Mouse (Mus musculus) yolk sac, embryonic 10.5 days (tissue): ENCODE measurements at regions not wholly inside any gene's neighbourhood (a gene's known extent, or its start where the extent isn't known, plus 50 kb on each side); places are given as distances from the start of the nearest gene placed in this dataset.
A peak's percentile ranks its signal among the peaks of the same experiment; 100 is the strongest.
"Not testable (repeated sequence)": the region's sequence is repeated elsewhere in the genome, so short reads cannot be mapped to it uniquely, and the experiment has no call there.

Source experiments
- DNase-seq: peaks from one replicate; pipeline ENCODE4 v3.0.0-alpha.2; 2017; ENCODE audit warnings: low spot score

- DNase-seq = not testable (repeated sequence)
Measured at GRCm38 (mm10) chr12:23026976-23027375, 753.1 kb downstream of the Gm10330 start.

- DNase-seq = not testable (repeated sequence)
Measured at GRCm38 (mm10) chr12:23023556-23023955, 756.5 kb downstream of the Gm10330 start.

GRCm38 (mm10) chr12:23010199-23010598 is 769.9 kb downstream of the Gm10330 start:
- DNase-seq = peak; percentile 79

DNA sequence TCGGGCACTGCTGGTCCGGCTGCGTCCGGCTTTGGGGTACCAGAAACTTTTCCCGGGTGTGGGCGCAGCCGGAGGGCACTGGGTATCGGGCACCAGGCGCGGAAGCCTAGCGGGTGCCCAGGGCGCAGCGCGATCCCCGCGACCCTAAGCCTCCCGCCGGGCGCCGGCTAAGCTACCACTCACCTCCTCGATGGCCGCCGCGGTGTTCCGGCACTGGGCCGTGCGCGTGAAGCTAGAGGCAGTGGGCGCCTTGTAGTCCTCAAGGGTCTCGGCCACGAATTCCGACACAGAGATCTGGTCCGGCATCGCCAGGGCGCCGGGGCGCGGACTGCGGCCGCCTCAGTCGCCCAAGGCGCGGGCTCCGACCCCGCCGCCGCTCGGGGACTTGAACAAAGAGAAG is 770.4 kb downstream of the Gm10330 start:
- DNase-seq = peak; percentile 10
